Mouse (Mus musculus) CH12.LX (cell line): ENCODE results near the gene Adarb1. TPM values are rescaled to one million over a fixed set of nuclear protein-coding genes. Genes with fewer than 3 reads are reported as not detected.
A peak's percentile ranks its signal among the peaks of the same experiment; 100 is the strongest.

Source experiments
- DNase-seq: peaks from one replicate; pipeline ENCODE4 v3.0.0-alpha.2; 2013; ENCODE audit errors: extremely low read depth
- H3K27ac ChIP-seq: 2 replicates; pipeline ENCODE4 v1.5.1; 2012; ENCODE audit warnings: low read depth, mild to moderate bottlenecking, control low read depth, moderate library complexity; ENCODE audit not compliant: insufficient read depth
- H3K27me3 ChIP-seq: replicated peaks from 2 replicates; pipeline ENCODE3; 2012; ENCODE audit warnings: inconsistent platforms
- H3K36me3 ChIP-seq, 2 experiments: replicated peaks in 1 of 2; 2 replicates each; pipeline versions ENCODE3 to v1.6.1; 2012; ENCODE audit warnings: inconsistent platforms in 1 of 2, low read length in 1 of 2, mild to moderate bottlenecking in 1 of 2, mixed read lengths in 1 of 2, moderate library complexity in 1 of 2; ENCODE audit not compliant: control insufficient read depth in 1 of 2, insufficient read depth in 1 of 2
- H3K4me1 ChIP-seq, 2 experiments: 2 replicates each; pipeline ENCODE4 v1.6.1; 2012; ENCODE audit warnings: inconsistent platforms in 1 of 2, moderate library complexity in 1 of 2; ENCODE audit not compliant: insufficient read depth in 2 of 2, control insufficient read depth in 1 of 2
- H3K4me2 ChIP-seq: 2 replicates; pipeline ENCODE4 v1.6.1; 2012; ENCODE audit warnings: low read depth, mild to moderate bottlenecking, control low read depth; ENCODE audit not compliant: poor library complexity, insufficient read depth, severe bottlenecking
- H3K4me3 ChIP-seq, 3 experiments: fragments of 150-350 bp in 1 of 3; sonication (generic) in 1 of 3; replicated peaks in 1 of 3; 2 replicates each; pipeline versions ENCODE3 to v1.5.1; 2011 to 2012; ENCODE audit warnings: low read depth in 2 of 3, low read length in 2 of 3, mild to moderate bottlenecking in 2 of 3, moderate library complexity in 2 of 3, control low read depth in 1 of 3, improper control_type of control experiment in 1 of 3, inconsistent platforms in 1 of 3, mixed read lengths in 1 of 3; ENCODE audit not compliant: poor library complexity in 1 of 3
- H3K79me2 ChIP-seq: replicated peaks from 2 replicates; pipeline ENCODE4 v1.6.1; 2012; ENCODE audit warnings: mild to moderate bottlenecking, moderate library complexity; ENCODE audit not compliant: control insufficient read depth, poor library complexity, insufficient read depth, severe bottlenecking; ENCODE audit errors: extremely low read depth
- H3K9ac ChIP-seq: 2 replicates; pipeline ENCODE4 v1.6.1; 2012; ENCODE audit warnings: low read depth, mild to moderate bottlenecking, control low read depth, moderate library complexity; ENCODE audit not compliant: insufficient read depth
- H3K9me3 ChIP-seq: replicated peaks from 2 replicates; pipeline ENCODE3; 2012; ENCODE audit warnings: low read length, inconsistent platforms, mixed read lengths
- CHD1 ChIP-seq: IDR thresholded peaks from 2 replicates; pipeline ENCODE4 v1.6.1; 2012; ENCODE audit warnings: low read depth, low read length, improper control_type of control experiment, inconsistent platforms
- CHD2 ChIP-seq: IDR thresholded peaks from 2 replicates; pipeline ENCODE4 v1.6.1; 2011; ENCODE audit warnings: low read length, improper control_type of control experiment
- ELF1 ChIP-seq: IDR thresholded peaks from 2 replicates; pipeline ENCODE4 v1.6.1; 2014; ENCODE audit warnings: low read depth, mild to moderate bottlenecking, inconsistent platforms, low read length, improper control_type of control experiment
- IRF4 ChIP-seq: IDR thresholded peaks from 2 replicates; pipeline ENCODE4 v1.6.1; 2014; ENCODE audit warnings: low read depth, mild to moderate bottlenecking, inconsistent platforms, low read length, improper control_type of control experiment
- KAT2A ChIP-seq: IDR thresholded peaks from 2 replicates; pipeline ENCODE4 v1.6.1; 2012; ENCODE audit warnings: low read length, improper control_type of control experiment, inconsistent platforms; ENCODE audit not compliant: insufficient replicate concordance
- MAFK ChIP-seq: IDR thresholded peaks from 2 replicates; pipeline ENCODE4 v1.6.1; 2011; ENCODE audit warnings: low read length, improper control_type of control experiment; ENCODE audit not compliant: insufficient replicate concordance
- MEF2A ChIP-seq: IDR thresholded peaks from 2 replicates; pipeline ENCODE4 v1.6.1; 2014; ENCODE audit warnings: low read depth, mild to moderate bottlenecking, inconsistent platforms, low read length, improper control_type of control experiment, borderline replicate concordance
- MYC ChIP-seq: IDR thresholded peaks from 2 replicates; pipeline ENCODE4 v1.6.1; 2011; ENCODE audit warnings: low read depth, mild to moderate bottlenecking, improper control_type of control experiment, low read length
- NRF1 ChIP-seq: IDR thresholded peaks from 2 replicates; pipeline ENCODE4 v1.6.1; 2014; ENCODE audit warnings: low read depth, mild to moderate bottlenecking, inconsistent platforms, low read length, improper control_type of control experiment, moderate library complexity
- POLR2AphosphoS2 ChIP-seq: IDR thresholded peaks from 2 replicates; pipeline ENCODE4 v1.6.1; 2011; ENCODE audit warnings: low read depth, low read length, improper control_type of control experiment
- RAD21 ChIP-seq: IDR thresholded peaks from 2 replicates; pipeline ENCODE4 v1.6.1; 2011; ENCODE audit warnings: low read depth, mild to moderate bottlenecking, low read length, improper control_type of control experiment, moderate library complexity
- SIN3A ChIP-seq: IDR thresholded peaks from 2 replicates; pipeline ENCODE4 v1.6.1; 2012; ENCODE audit warnings: low read length, improper control_type of control experiment, inconsistent platforms
- SMC3 ChIP-seq: IDR thresholded peaks from 2 replicates; pipeline ENCODE4 v1.6.1; 2011; ENCODE audit warnings: low read depth, low read length, improper control_type of control experiment
- TCF12 ChIP-seq: IDR thresholded peaks from 2 replicates; pipeline ENCODE4 v1.6.1; 2014; ENCODE audit warnings: low read depth, mild to moderate bottlenecking, inconsistent platforms, low read length, improper control_type of control experiment
- USF1 ChIP-seq: IDR thresholded peaks from 2 replicates; pipeline ENCODE4 v1.6.1; 2014; ENCODE audit warnings: low read depth, mild to moderate bottlenecking, inconsistent platforms, low read length, improper control_type of control experiment
- USF2 ChIP-seq: conservative IDR thresholded peaks from 2 replicates; pipeline ENCODE4 v1.6.1; 2011; ENCODE audit warnings: low read depth, low read length, improper control_type of control experiment
- ZC3H11A ChIP-seq: IDR thresholded peaks from 2 replicates; pipeline ENCODE4 v1.6.1; 2012; ENCODE audit warnings: low read depth, mild to moderate bottlenecking, inconsistent platforms, low read length, improper control_type of control experiment
- dilution Hi-C: fragments of 300-500 bp; cut with MboI; formaldehyde crosslinking; loops from 2 replicates; pipeline ENCODE4 v1.14.3; 2020; ENCODE audit warnings: low sequenced_read_pairs; ENCODE audit not compliant: extremely low pct_unique_long_range_greater_than_20kb, extremely low pct_ligation_motif_present
- in situ Hi-C: fragments of 300-500 bp; cut with MboI; formaldehyde crosslinking; loops from 3 replicates; pipeline ENCODE4 v1.14.3; 2019; ENCODE audit warnings: low sequenced_read_pairs, low pct_ligation_motif_present, low pct_unique_long_range_greater_than_20kb, mixed read lengths
- polyA plus RNA-seq: library from polyadenylated mRNA; unstranded; fragments of >175 nt; gene quantifications from 2 replicates; pipeline ENCODE4 v1.2.1, GENCODE M21; 2012; ENCODE audit warnings: low read depth; ENCODE audit not compliant: insufficient read length
- total RNA-seq, 2 experiments: library from RNA; depleted of rRNA; stranded (reverse); fragments of 300-350 nt in 1 of 2; fragments of >200 nt in 1 of 2; gene quantifications; 2 replicates each; pipeline ENCODE4 v1.2.3; 2012 to 2014

Gene Adarb1
- total and polyA plus RNA-seq, 3 experiments: 1.7 to 3.5 (median 2.4) TPM

- no peak for DNase-seq
- H3K27me3 ChIP-seq: peaks cover 8% of the 10 kb centered on the region
- dilution Hi-C loops (no loop called here), in situ Hi-C loops (no loop called here)
- H3K4me1 ChIP-seq: peaks cover 0 to 3% of the 10 kb centered on the region in 2 experiments; a peak in 2 of 4 replicates
- H3K27ac ChIP-seq: no peak overlapping the region
- peaks cover 6% of the 10 kb centered on the region for H3K9me3 ChIP-seq
- H3K4me3 ChIP-seq: no peak overlapping the region
- no peaks in the 10 kb centered on the region for H3K36me3 ChIP-seq
- H3K9ac ChIP-seq: no peak overlapping the region
- no peak for TF ChIP-seq USF2
- no peak for TF ChIP-seq CHD1
- TF ChIP-seq POLR2AphosphoS2: no peak
- no peak for TF ChIP-seq MYC
- no peak for TF ChIP-seq MEF2A
- H3K4me2 ChIP-seq: peak overlapping the region; percentile 18; the same call in 1 of the 2 replicates
- H3K79me2 ChIP-seq: no peaks in the 10 kb centered on the region
Measured at GRCm38 (mm10) chr10:77440286-77440685, 22.2 kb upstream of the Adarb1 start.

- Histone ChIP-seq H3K27me3 (peaks cover 13% of the 10 kb centered on the region), H3K9ac (no peak overlapping the region), H3K4me2 (no peak overlapping the region), H3K4me1 (peaks cover 0 to 6% of the 10 kb centered on the region in 2 experiments; a peak in 2 of 4 replicates), H3K9me3 (no peaks in the 10 kb centered on the region), H3K27ac (no peak overlapping the region), H3K79me2 (no peaks in the 10 kb centered on the region), H3K4me3 (no peak overlapping the region), H3K36me3 (no peaks in the 10 kb centered on the region)
- dilution Hi-C loops (no loop called here), in situ Hi-C loops (no loop called here)
- DNase-seq: no peak
- no peak for TF ChIP-seq POLR2AphosphoS2
- no peak for TF ChIP-seq IRF4
- no peak for TF ChIP-seq NRF1
- TF ChIP-seq MEF2A: no peak
- no peak for TF ChIP-seq MYC
- no peak for TF ChIP-seq RAD21
- TF ChIP-seq CHD2: no peak
- no peak for TF ChIP-seq USF1
- no peak for TF ChIP-seq ELF1
Measured at GRCm38 (mm10) chr10:77439026-77439425, 21.0 kb upstream of the Adarb1 start.

- H3K9me3 ChIP-seq: no peaks in the 10 kb centered on the region
- H3K4me3 ChIP-seq: no peak overlapping the region
- TF ChIP-seq MAFK (no peak), RAD21 (no peak), TCF12 (no peak), SMC3 (no peak), KAT2A (no peak), ZC3H11A (no peak), SIN3A (no peak), MEF2A (no peak), USF1 (no peak)
- no peaks in the 10 kb centered on the region for H3K79me2 ChIP-seq
- in situ Hi-C loops (no loop called here), dilution Hi-C loops (no loop called here)
- no peak for DNase-seq
- H3K4me1 ChIP-seq: peaks cover 0 to 6% of the 10 kb centered on the region in 2 experiments; a peak in 2 of 4 replicates
- no peak overlapping the region for H3K9ac ChIP-seq
- no peak overlapping the region for H3K27ac ChIP-seq
- H3K4me2 ChIP-seq: no peak overlapping the region
- peaks cover 16% of the 10 kb centered on the region for H3K27me3 ChIP-seq
- H3K36me3 ChIP-seq: no peaks in the 10 kb centered on the region
Measured at GRCm38 (mm10) chr10:77438021-77438420, 20.0 kb upstream of the Adarb1 start.
